Mouse (Mus musculus): ENCODE results near the gene Slirp. TPM values are rescaled to one million over a fixed set of nuclear protein-coding genes. Genes with fewer than 3 reads are reported as not detected.

Gene Slirp
- polyA plus RNA-seq (2014; fragmentation: Illumina TruSeq; extraction: RNeasy Lipid Tissue Mini Kit (QIAGEN cat#74804); ENCODE audit: low read depth, low replicate concordance): 128 TPM

DNA sequence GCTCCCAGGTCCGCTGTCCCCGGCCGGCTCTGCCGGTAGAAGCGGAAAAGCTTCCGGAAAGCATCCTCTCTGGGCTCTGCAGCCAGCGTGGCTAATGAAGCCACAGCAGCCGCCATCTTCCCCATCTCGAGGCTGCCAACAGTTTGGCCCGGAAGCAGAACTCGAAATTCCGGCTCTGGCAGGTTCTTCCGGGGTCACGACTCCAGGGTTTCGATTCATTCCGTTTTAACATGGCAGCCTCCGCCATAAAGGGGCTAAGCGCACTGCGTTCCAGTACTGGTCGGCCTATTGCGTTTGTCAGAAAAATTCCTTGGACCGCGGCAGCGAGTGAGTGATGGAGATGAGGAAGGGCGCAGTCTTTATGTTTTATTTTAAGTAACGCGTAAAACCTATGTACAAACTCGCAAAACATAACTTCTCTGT, at the start of gene Slirp, which contains the start of gene Alkbh1:
Gene Slirp (plus strand): TSS at position 197 of the 423 bp plus-strand sequence.
Gene Alkbh1 (minus strand): TSS at position 318 of the 423 bp plus-strand sequence.

DNA sequence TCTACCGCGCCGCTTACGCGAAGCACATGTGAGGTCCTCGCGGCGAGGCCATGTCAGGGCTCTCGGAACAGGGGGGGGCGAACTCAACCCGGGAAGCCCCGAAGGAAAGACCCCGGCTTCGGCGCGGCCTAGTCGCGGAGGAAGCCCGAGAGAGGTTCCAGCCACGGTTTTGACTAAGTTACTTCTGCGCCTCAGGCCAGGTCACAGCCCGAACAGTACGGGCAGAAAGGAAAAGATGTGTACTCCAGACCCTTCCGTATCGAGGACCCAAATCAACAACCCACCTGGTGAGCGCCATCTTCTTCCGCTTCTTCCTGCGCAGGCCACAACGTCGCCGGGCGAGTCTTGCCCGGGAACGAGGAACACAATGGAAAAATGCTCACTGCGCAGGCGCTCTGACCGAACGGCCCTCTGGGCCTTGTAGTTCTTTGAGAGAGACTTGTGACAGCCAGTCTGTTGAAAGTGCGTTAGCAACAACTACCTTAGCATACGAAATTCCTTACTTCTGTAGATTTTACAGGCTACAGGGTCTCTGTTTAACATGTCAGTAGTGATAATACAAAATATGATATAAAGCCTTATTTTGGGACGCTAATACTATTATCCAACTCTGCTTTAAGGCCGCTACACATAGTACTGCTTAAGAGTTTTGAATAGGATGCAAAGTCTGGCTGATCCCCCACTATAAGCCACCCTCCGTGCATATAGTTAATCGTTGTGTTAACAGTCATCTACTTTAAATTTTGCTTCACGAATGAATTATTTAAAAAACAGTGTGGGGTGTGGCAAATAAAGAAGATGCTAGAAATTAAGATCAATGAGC, 28.5 kb downstream of the Slirp start, which contains the start of gene Snw1:
Gene Snw1 (minus strand): TSS at position 311 of the 823 bp plus-strand sequence.

DNA sequence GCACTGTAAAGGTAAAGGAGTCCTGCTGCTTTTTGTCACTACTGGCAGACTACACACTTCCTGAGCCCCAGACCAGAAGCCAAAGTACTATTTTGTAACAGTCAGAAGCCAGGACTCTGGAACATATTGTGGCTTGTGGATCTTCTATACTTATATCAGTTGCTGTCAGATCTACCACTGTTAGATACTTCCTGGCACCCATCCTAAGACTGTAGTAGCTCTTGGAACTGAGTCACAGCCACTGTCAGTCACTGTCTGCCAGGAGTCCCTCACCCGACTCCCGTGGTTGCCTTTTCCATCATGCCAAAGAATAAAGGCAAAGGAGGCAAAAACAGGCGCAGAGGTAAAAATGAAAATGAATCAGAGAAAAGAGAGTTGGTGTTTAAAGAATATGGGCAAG, 50.7 kb downstream of the Slirp start, which contains the start of gene Gm5788:
Gene Gm5788 (plus strand): TSS at position 301 of the 400 bp plus-strand sequence.

Other genes starting within 250 kb of the Slirp start
- 150 TPM for gene Samd15, start 244.2 kb upstream of the Slirp start, polyA plus RNA-seq (2014; fragmentation: Illumina TruSeq; extraction: RNeasy Lipid Tissue Mini Kit (QIAGEN cat#74804); ENCODE audit: low read depth, low replicate concordance)
- 6.0 TPM for gene Tmed8, start 243.4 kb upstream of the Slirp start, polyA plus RNA-seq (2014; fragmentation: Illumina TruSeq; extraction: RNeasy Lipid Tissue Mini Kit (QIAGEN cat#74804); ENCODE audit: low read depth, low replicate concordance)
- gene Noxred1, start 205.2 kb upstream of the Slirp start, polyA plus RNA-seq (2014; fragmentation: Illumina TruSeq; extraction: RNeasy Lipid Tissue Mini Kit (QIAGEN cat#74804); ENCODE audit: low read depth, low replicate concordance): 108 TPM
- gene Vipas39, start 177.6 kb upstream of the Slirp start, polyA plus RNA-seq (2014; fragmentation: Illumina TruSeq; extraction: RNeasy Lipid Tissue Mini Kit (QIAGEN cat#74804); ENCODE audit: low read depth, low replicate concordance): 17.4 TPM
- gene Ahsa1, start 177.4 kb upstream of the Slirp start, polyA plus RNA-seq (2014; fragmentation: Illumina TruSeq; extraction: RNeasy Lipid Tissue Mini Kit (QIAGEN cat#74804); ENCODE audit: low read depth, low replicate concordance): 78.8 TPM
- not detected for gene Ism2, start 144.2 kb upstream of the Slirp start, polyA plus RNA-seq (2014; fragmentation: Illumina TruSeq; extraction: RNeasy Lipid Tissue Mini Kit (QIAGEN cat#74804); ENCODE audit: low read depth, low replicate concordance)
- 56.2 TPM for gene Sptlc2, start 55.5 kb upstream of the Slirp start, polyA plus RNA-seq (2014; fragmentation: Illumina TruSeq; extraction: RNeasy Lipid Tissue Mini Kit (QIAGEN cat#74804); ENCODE audit: low read depth, low replicate concordance)
- 28.0 TPM for gene Alkbh1, start 121 bp downstream of the Slirp start, polyA plus RNA-seq (2014; fragmentation: Illumina TruSeq; extraction: RNeasy Lipid Tissue Mini Kit (QIAGEN cat#74804); ENCODE audit: low read depth, low replicate concordance)
- gene Snw1, start 28.4 kb downstream of the Slirp start, polyA plus RNA-seq (2014; fragmentation: Illumina TruSeq; extraction: RNeasy Lipid Tissue Mini Kit (QIAGEN cat#74804); ENCODE audit: low read depth, low replicate concordance): 94.8 TPM
- not detected for gene Gm5788, start 50.8 kb downstream of the Slirp start, polyA plus RNA-seq (2014; fragmentation: Illumina TruSeq; extraction: RNeasy Lipid Tissue Mini Kit (QIAGEN cat#74804); ENCODE audit: low read depth, low replicate concordance)
- not detected for gene Gm8300, start 70.4 kb downstream of the Slirp start, polyA plus RNA-seq (2014; fragmentation: Illumina TruSeq; extraction: RNeasy Lipid Tissue Mini Kit (QIAGEN cat#74804); ENCODE audit: low read depth, low replicate concordance)
- 0.25 TPM for gene Oog1, start 158.8 kb downstream of the Slirp start, polyA plus RNA-seq (2014; fragmentation: Illumina TruSeq; extraction: RNeasy Lipid Tissue Mini Kit (QIAGEN cat#74804); ENCODE audit: low read depth, low replicate concordance)
- gene Gm4027, start 175.0 kb downstream of the Slirp start, polyA plus RNA-seq (2014; fragmentation: Illumina TruSeq; extraction: RNeasy Lipid Tissue Mini Kit (QIAGEN cat#74804); ENCODE audit: low read depth, low replicate concordance): 9.2 TPM
- gene Gm16381, start 200.7 kb downstream of the Slirp start, polyA plus RNA-seq (2014; fragmentation: Illumina TruSeq; extraction: RNeasy Lipid Tissue Mini Kit (QIAGEN cat#74804); ENCODE audit: low read depth, low replicate concordance): not detected